Mouse (Mus musculus): ENCODE measurements at regions not wholly inside any gene's neighbourhood (a gene's known extent, or its start where the extent isn't known, plus 50 kb on each side); places are given as distances from the start of the nearest gene placed in this dataset.

DNA sequence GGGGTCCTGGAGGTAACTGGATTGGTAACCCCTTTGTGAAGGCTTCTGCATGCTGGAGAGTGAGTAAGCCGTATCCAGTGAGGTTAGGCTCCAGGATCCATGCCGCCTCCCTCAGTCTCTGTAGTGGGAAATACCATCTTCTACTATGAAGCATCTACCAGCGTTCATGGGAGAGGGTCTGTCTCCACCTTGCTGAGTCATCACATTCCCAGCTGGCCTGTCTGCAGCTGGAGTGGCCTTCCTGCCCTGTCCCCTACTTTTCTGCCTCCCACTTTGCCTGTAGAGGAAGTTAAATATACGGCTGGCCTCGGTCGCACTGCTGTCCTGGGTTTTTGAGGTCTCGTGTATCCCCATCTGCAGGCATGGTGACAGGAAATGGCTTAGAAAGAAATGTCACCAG, 78.0 kb upstream of the Sec14l1 start:
- DNase-seq = no peak

DNA sequence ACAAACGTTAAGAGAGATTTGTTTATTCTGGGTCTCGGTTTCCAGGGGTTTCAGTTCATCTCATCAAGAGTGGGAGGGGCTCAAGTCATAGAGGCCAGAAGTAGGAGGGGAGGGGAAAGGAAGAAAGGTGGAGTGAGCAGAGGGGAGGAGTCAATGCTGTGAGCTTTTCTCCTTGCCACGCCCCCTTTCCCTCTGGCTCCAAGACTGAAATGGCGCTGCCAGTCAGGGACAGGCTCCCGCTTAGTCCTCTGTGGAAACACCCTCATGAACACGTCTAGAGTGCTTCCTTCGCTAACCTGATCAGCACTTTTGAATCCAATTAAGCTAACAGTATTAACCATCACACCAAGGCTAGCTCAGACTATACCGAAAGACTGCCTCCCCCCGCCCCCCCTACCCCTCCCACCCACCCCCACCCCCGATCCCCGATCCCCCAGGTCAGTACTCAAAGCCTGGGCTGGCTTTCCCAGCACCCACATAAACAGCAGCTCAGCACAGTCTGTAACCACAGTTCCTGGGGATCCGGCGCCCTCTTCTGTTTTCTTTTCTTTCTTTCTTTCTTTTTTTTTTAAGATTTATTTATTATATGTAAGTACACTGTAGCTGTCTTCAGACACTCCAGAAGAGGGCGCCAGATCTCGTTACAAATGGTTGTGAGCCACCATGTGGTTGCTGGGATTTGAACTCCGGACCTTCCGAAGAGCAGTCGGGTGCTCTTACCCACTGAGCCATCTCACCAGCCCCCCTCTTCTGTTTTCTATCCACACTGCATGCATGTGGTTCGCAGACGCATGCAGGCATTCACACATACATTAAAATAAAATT, 76.5 kb upstream of the Sec14l1 start:
- no peak for DNase-seq

DNA sequence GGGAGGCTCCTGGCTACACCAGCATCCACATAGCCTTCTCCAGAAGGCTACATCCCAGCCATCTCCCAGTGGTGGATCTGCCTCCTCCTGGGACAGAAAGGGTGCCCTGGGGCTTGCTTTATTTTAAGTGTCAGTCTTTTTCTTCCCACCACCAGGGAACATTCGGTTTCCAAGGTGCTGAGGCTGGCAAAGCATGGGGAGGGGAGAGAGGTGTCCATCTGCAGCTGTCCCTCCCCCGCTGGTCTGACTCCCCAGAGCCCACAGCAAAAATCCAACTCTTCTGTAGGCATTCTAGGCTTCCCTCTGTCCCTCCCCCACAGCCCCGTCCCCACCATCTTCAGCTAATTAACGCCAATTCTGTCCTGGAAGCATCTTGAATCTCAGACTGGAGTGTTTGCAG, 74.1 kb upstream of the Sec14l1 start:
- no peak for DNase-seq

DNA sequence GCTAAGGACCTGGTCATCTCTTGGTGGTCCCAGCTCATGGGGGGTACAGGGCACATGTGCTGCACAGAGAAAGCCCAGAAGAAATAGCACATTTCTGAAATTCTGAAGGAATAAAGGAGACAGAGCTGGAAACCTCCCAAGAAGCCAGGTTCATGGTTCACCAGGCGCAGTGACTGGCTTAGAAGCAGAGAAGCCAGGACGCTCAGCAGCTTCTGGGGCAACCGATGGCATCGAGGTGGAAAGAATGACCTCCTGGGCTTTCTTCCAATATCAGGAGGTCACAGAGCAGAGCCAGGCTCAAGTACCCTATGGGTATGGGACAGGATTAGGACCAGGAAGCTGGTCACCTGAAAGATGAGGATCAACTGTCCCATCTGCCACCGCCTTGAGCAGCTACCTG, 72.6 kb upstream of the Sec14l1 start:
- no peak for DNase-seq

DNA sequence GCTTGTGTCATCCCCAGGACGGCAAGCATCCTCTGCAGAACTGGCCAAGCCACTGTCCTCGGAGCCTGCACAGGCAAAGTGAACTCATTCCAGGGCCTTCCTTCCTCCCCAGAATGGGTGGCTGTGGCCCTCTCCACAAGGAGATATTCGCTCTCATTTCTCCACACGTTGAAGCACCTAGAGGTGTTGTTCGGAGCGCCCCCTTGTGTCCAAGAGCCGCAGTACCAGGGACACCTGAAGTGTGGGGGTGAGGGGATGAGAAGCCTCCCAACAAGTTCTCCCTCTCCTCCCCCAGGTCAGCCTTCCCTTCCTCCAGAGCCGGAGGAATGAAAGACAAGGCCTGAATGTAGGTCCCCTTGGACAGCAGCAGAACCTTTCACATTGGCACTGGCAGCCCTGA, 71.4 kb upstream of the Sec14l1 start:
- peak; percentile 24 for DNase-seq

DNA sequence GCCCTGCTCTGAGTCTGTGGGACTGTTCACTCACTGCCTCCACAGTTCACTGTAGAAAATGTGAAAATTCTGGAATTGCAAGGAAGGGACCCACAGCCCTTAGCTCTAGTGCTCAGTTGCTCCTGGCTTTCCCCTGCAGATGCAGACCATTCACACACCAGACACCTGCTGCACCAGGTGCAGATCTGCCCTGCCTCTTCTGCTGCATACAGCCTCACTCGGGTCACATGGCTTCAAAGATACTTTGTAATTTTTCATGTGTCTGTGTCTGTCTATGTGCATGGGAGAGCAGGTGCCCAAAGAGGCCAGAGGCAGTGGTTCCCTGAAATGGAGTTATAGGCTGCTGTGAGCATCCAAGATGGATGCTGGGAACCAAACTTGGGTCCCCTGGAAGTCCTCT, 70.2 kb upstream of the Sec14l1 start:
- no peak for DNase-seq

DNA sequence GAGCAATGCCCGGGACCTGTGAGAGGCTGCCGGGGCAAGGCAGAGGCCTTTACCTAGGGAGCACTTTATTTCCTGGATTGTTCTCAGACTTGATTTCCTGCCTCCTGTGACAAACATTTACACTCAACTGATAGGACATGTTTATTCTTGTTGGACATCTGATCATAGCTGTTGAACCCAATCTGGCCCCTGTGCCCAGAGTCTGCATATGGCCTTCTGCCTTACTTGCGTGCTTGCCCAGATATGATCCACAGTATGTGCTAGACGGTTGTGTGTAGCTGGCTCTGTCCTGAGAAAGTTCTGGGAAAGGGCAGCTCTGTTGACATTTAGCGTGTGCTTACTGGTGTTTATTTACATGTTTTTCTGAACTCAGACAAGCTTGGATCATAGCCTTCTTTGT, 68.3 kb upstream of the Sec14l1 start:
- no peak for DNase-seq

DNA sequence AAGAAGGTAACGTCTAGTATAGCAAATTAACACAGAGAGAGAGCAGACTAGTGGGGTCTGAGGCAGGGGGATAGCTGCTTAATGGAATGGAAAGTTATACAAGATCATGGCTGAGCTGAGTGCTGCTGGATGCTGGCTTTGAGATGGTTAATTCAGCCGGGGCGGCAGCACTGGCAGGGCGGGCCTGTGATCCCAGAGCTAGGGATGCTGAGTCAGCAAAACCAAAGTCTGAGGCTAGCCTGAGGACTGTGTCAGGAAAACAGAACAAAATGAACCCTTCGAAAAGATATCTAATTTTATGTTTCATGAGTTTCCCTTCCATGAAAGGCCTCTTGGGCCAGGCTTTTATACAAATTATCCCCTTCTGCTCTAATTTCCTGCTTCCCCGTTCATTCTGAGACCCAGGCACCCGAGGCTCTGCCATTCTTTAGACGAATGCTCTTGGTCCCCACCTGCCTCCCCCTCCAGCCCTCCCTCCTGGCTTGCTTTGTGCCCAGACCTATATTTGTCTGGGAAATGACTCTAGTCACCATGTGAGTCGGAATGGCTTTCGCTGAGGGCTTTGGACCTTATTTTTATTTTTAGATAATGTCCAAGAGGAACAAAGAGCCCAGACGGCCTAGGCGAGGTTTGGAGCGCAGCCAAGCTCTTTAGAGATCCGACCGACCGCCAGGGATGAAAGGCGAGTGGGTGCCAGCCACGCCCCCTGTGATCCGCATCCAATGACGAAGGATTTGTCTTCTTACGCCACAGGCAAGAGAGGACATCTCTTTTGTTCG, 67.6 kb upstream of the Sec14l1 start:
- peak; percentile 52 for DNase-seq

DNA sequence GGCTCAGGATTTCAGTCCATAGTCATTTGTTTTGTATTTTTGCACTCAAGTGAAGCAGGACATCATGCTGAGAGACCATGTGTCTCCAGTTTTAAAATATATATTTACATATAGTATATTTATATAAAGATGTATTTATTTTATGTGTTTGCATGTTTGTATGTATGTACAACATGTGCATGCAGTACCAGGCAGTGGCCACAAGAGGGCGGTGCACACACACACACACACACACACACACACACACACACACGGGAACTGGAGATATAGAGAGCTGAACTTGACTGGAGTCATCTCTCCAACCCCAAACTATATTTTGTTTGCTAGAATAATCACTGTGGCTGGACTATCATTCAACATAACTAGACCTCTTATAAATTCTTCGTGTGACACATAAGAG, 66.1 kb upstream of the Sec14l1 start:
- no peak for DNase-seq

DNA sequence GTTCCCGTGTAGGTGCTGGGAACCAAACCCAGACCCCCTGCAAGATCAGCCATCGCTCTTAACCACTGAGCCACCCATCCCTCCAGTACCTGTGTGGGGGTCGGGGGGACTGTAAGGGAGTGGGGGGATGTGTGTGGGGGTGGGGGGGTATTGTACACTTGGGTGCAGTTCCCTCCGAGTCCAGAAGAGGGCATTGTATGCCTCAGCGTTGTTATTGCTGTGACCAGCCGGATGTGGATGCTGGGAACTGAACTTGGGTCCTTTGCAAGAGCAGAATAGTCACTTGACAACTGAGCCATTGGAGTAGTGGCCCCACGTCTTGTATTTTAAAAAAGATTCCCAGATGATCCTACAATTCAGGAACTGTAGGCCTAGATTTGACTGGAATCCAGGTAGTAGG, 64.2 kb upstream of the Sec14l1 start:
- DNase-seq = no peak

DNA sequence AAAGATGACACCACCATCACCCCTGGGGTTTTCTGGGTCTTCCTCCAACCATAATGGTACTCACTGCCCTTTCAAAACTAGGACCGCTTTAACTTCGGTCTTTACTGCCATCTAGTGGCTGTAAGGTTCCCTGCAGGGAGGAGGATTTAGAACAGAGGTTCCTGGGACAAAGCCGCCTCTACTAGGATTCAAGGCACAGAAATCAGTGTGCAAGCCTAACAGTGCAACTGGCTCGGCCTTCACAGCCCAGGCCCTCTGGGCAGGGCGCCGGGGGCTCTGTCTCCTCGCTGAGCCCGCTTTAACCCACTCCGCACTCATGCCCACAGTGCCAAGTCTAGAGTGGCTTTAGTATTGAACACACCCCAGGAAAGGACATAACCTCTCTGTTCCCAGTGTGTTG, 58.0 kb upstream of the Sec14l1 start:
- peak; percentile 42 for DNase-seq

DNA sequence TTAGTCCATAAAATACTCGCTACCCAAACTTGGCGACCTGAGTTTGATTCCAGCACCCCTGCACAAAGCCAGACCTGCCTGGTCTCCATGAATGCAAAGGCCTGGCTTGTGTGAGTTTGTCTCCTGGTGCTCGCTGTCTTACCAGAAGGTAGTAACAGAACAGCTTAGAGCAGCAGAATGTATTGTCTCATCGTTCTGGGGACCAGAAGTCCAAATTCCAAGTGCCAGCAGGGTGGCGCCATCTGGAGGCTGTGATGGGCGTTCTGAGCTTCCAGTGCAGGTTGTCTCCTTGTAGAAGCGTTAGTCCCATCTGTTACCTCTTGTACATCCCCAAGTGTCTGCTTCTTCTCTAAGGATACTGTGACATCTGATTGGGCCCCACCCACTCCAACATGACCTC, 57.5 kb upstream of the Sec14l1 start:
- DNase-seq = no peak

DNA sequence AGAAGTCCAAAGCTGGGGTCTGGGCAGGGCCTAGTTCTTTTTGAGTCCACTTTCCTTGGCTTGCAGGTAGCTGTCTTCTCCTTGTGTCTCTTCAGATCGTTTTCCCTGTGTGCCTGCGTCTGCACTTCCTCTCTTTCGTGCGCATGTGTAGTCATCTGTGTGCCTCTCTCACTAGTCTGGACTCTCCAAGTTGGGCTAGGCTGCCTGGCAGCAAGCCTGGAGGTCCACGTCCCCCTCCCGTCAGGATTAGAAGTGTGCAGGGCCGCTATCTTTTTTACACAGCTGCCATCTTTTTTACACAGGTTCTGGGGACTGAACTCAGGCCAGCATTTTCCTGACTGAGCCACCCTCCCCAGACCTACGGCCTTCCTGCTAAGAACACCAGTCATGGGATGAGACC, 55.8 kb upstream of the Sec14l1 start:
- no peak for DNase-seq

DNA sequence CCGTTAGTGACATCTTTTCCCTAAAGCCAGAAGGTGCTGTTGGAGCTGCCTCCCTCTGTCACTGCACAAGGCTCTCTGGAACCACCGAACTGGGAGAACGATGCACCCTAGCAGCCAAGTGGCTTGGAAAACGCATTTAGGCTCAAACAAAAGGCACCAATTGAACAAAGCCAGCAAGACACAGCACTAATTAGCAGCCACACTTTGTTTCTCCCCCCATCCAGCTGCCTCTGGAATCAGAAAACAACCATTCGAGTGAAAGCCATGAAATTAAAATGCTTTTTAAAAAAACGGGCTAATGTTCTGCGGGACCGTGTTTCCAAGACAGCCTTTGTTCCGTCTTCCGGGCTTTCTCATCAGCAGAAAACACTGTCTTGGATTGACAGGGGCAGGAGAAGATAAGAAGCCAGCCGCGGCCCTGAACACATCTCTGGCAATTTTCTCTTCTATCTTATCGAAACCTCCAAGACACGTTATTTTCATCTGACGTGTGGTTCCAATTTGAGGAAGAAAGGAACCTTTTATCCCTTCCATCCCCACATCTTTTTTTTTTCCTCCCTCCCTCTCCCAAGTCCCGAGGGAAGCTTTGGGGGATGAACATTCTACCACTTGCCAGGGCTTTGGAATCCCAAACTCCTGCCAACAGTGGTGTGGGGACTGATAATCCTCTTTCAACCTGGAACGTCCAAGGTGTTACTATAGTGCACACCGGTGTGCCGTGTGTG, 54.8 kb upstream of the Sec14l1 start:
- DNase-seq = no peak

DNA sequence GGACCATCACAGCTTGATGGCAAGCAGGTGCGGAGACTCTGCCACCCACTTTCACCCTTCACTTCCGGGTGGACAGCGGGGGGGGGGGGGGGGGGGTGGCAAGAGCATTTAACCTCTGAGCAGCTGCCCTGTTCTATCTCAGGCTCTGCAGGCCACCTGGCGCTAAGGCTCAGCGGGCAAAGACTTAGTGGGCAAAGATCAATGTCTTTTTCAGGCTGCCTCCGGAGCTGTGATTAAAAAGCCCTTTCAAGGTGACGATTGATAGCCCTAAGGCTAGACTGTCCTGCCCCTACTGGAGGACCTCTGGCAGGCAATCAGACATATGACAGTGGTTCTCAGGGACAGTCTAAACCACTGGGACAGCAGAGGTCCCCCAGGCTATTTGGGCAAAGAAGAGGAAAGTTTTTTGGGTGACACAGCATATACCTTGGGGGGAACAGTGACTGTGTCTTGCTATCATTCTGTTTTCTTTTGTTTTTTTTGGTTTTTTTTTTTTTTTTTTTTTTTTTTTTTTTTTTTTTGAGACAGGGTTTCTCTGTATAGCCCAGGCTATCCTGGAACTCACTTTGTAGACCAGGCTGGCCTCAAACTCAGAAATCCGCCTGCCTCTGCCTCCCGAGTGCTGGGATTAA, 54.1 kb upstream of the Sec14l1 start:
- no peak for DNase-seq

DNA sequence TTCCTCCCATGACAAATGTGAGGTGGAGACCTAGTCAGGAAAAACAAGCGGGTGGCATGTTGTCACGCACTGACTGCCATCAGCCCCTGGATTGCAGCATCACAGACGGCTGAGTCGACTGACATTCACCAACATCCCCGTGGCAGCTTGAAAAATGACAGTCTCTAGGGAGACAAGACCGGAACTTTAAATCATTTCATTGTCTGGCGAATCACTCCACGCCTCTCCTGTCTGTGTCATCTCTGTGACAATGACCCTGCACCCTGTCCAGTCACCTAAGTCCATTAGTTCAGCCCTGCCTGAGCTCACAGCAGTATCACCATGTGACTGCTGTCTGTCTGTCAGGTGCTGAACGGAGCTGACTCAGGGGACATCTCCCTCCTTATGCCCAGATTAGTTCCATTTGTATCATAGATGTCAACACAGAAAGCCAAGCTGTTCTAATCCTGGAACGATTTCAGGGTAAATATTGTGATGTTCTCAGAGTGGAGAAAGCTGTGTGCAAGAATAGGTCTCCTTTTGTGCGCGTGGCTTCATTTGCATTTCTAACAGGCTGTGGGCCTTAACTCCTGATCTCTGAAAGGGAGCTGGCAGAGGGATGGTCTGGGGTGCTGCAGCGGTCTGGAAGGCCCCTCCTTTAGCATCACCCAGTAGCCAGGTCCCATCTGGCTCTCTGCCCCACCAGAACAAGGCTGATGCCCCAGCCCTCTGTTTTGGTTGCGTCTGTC, 52.0 kb upstream of the Sec14l1 start:
- DNase-seq = peak; percentile 33
